In the genomic region with DNA sequence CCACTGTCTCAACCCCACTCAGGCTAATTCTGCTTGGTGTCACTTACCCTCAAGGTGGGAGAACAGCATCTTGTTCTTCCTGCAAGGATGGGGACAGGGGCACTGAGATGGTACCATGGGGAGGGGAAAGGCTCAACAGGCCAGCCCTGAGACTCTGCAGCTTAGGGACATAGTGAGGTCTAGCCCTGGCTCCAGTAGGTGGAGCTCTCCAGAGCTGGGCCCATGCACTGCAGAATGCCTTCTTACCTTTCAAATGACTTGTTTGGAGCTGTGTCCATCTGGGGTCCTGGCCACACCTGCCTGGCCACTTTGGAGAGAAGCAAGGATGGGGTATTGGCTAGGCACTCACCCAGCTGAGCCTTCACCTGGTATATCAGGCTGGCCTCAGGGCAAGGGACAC, we compare ENCODE assay signal across 17 mouse cellular contexts. TPM values are rescaled to one million over a fixed set of nuclear protein-coding genes. Genes with fewer than 3 reads are reported as not detected.
A peak's percentile ranks its signal among the peaks of the same experiment; 100 is the strongest.
DNase-seq lines count a peak whose midpoint lies in the region; ATAC-seq and TF ChIP-seq lines count a peak whose summit lies in the region.
"Had no signal": no experiment of that assay in that cellular context is flagged by ENCODE, and none has a peak within 500 bp of the region (broad histone marks: within the 10 kb centered on the region; RNA-seq: fewer than 3 reads in every experiment).

No protein-coding gene starts in this region.

- no peak overlapping the region for H3K4me2 ChIP-seq in liver, embryonic 11.5 days
- H3K4me2 ChIP-seq: heart, embryonic 13.5 days; hindbrain, embryonic 13.5 days; kidney, embryonic 15.5 days; limb, embryonic 15.5 days; midbrain, embryonic 13.5 days; neural tube, embryonic 13.5 days had no signal

- no peaks in the 10 kb centered on the region for H3K36me3 ChIP-seq in ES-Bruce4 (ENCODE audit: control insufficient read depth, insufficient read depth, low read length, poor library complexity, severe bottlenecking)
- no peaks in the 10 kb centered on the region for H3K36me3 ChIP-seq in liver, embryonic 11.5 days (ENCODE audit: control insufficient read depth, insufficient read depth, low read length)
- no peaks in the 10 kb centered on the region for H3K36me3 ChIP-seq in small intestine, adult 2 months (ENCODE audit: control insufficient read depth, insufficient read depth, low read length)
- H3K36me3 ChIP-seq: kidney, embryonic 15.5 days; limb, embryonic 15.5 days had no signal

- H3K27ac ChIP-seq in left cerebral cortex, adult 2 months: no peak overlapping the region
- H3K27ac ChIP-seq in ES-Bruce4 (ENCODE audit: insufficient read depth, low read length): no peak overlapping the region
- no peak overlapping the region for H3K27ac ChIP-seq in liver, embryonic 11.5 days (ENCODE audit: low read depth, low read length)
- peak overlapping the region; percentile 45 for H3K27ac ChIP-seq in small intestine, adult 2 months (ENCODE audit: insufficient read depth, low read depth, low read length)
- H3K27ac ChIP-seq: heart, embryonic 13.5 days; hindbrain, embryonic 13.5 days; kidney, embryonic 15.5 days; limb, embryonic 15.5 days; midbrain, embryonic 13.5 days; neural tube, embryonic 13.5 days had no signal

- no peaks in the 10 kb centered on the region for H3K9me3 ChIP-seq in ES-Bruce4 (replicated peaks; ENCODE audit: control insufficient read depth, insufficient read depth, low read length, poor library complexity, severe bottlenecking)
- H3K9me3 ChIP-seq in liver, embryonic 11.5 days (ENCODE audit: control insufficient read depth, low read length): no peaks in the 10 kb centered on the region
- H3K9me3 ChIP-seq: heart, embryonic 13.5 days; hindbrain, embryonic 13.5 days; kidney, embryonic 15.5 days; limb, embryonic 15.5 days; midbrain, embryonic 13.5 days; neural tube, embryonic 13.5 days had no signal

- H3K4me3 ChIP-seq in left cerebral cortex, adult 2 months: no peak overlapping the region
- no peak overlapping the region for H3K4me3 ChIP-seq in ES-Bruce4 (ENCODE audit: low read depth, low read length)
- H3K4me3 ChIP-seq in liver, embryonic 11.5 days (ENCODE audit: low read depth, low read length): no peak overlapping the region
- H3K4me3 ChIP-seq in small intestine, adult 2 months (ENCODE audit: low read depth, low read length): no peak overlapping the region
- H3K4me3 ChIP-seq: heart, embryonic 13.5 days; hindbrain, embryonic 13.5 days; kidney, embryonic 15.5 days; limb, embryonic 15.5 days; midbrain, embryonic 13.5 days; neural tube, embryonic 13.5 days had no signal

- peak; percentile 31 for TF ChIP-seq CTCF in left cerebral cortex, adult 2 months (IDR thresholded peaks at IDR 0.05)
- TF ChIP-seq CTCF in ES-Bruce4 (IDR thresholded peaks at IDR 0.05; ENCODE audit: low read depth, low read length): peak; percentile 61
- TF ChIP-seq CTCF in small intestine, adult 2 months (IDR thresholded peaks at IDR 0.05; ENCODE audit: extremely low read depth, insufficient read length, insufficient replicate concordance, low read depth, low read length): no peak

- H3K4me1 ChIP-seq in ES-Bruce4 (ENCODE audit: control insufficient read depth, insufficient read depth, low read length): no peaks in the 10 kb centered on the region
- no peaks in the 10 kb centered on the region for H3K4me1 ChIP-seq in liver, embryonic 11.5 days (replicated peaks; ENCODE audit: control insufficient read depth, insufficient read depth, low read length)
- peaks cover 4% of the 10 kb centered on the region for H3K4me1 ChIP-seq in small intestine, adult 2 months (ENCODE audit: control insufficient read depth, insufficient read depth, insufficient read length, low read length)
- H3K4me1 ChIP-seq: heart, embryonic 13.5 days; hindbrain, embryonic 13.5 days; kidney, embryonic 15.5 days; midbrain, embryonic 13.5 days; neural tube, embryonic 13.5 days had no signal

- intact Hi-C loops in left cerebral cortex, adult 2 months (cut with DNase I): no loop called here

- TF ChIP-seq EP300 in ES-Bruce4 (IDR thresholded peaks at IDR 0.05; ENCODE audit: insufficient read depth, low read depth, low read length): no peak

- no peak for DNase-seq in left cerebral cortex, adult 2 months (ENCODE audit: extremely low spot score in 1 of 2, low spot score in 2 of 2)
- DNase-seq in left cerebral cortex, adult 9 months (ENCODE audit: low spot score in 2 of 2): no peak
- no peak for DNase-seq in liver, embryonic 11.5 days (ENCODE audit: low spot score)
- DNase-seq in neural tube, embryonic 10.5 days (ENCODE audit: extremely low spot score, low spot score): no peak
- DNase-seq in left cerebral cortex, adult 11 months (ENCODE audit: low spot score): no peak
- DNase-seq: adrenal gland, adult 8-10 months; gastrocnemius, postnatal 36 days; layer of hippocampus, postnatal 36 days had no signal

- TF ChIP-seq POLR2A in ES-Bruce4 (IDR thresholded peaks at IDR 0.05; ENCODE audit: insufficient read depth, low read length): no peak
- no peak for TF ChIP-seq POLR2A in small intestine, adult 2 months (IDR thresholded peaks at IDR 0.05; ENCODE audit: low read depth, low read length)

- no peak overlapping the region for H3K9ac ChIP-seq in ES-Bruce4 (ENCODE audit: low read depth, poor library complexity, severe bottlenecking)
- H3K9ac ChIP-seq in liver, embryonic 11.5 days (ENCODE audit: low read depth, low read length): no peak overlapping the region
- H3K9ac ChIP-seq: heart, embryonic 13.5 days; hindbrain, embryonic 13.5 days; kidney, embryonic 15.5 days; limb, embryonic 15.5 days; midbrain, embryonic 13.5 days; neural tube, embryonic 13.5 days had no signal

- 0 out of 2 replicates have a peak, but pooled peaks have one; percentile 18 for ATAC-seq in liver, embryonic 11.5 days (replicated peaks; ENCODE audit: low FRiP score)
- ATAC-seq in monocyte, adult 5-6 weeks (replicated peaks; ENCODE audit: insufficient number of reproducible peaks, low FRiP score, low TSS enrichment, poor library complexity, severe bottlenecking): no peak
- ATAC-seq: midbrain, embryonic 13.5 days had no signal

- no peaks in the 10 kb centered on the region for H3K27me3 ChIP-seq in ES-Bruce4 (ENCODE audit: control insufficient read depth, insufficient read depth, low read length, poor library complexity, severe bottlenecking)
- no peaks in the 10 kb centered on the region for H3K27me3 ChIP-seq in liver, embryonic 11.5 days (replicated peaks; ENCODE audit: control insufficient read depth, insufficient read depth, low read length)
- no peaks in the 10 kb centered on the region for H3K27me3 ChIP-seq in small intestine, adult 2 months (ENCODE audit: control insufficient read depth, insufficient read depth, low read length)
- H3K27me3 ChIP-seq: heart, embryonic 13.5 days; hindbrain, embryonic 13.5 days; kidney, embryonic 15.5 days; limb, embryonic 15.5 days; midbrain, embryonic 13.5 days; neural tube, embryonic 13.5 days had no signal

RNA-seq across cellular contexts. Expression of gene Lat2, which starts 8.5 kb away (rescaled TPM):
- total RNA-seq in left cerebral cortex, adult 2 months (2021): 1 to 10 TPM; 3.4 to 3.9 TPM
- 2.2 and 2.6 TPM in 2 replicates for polyA plus RNA-seq in ES-Bruce4 (2011; ENCODE audit: insufficient read depth, insufficient read length, low read depth, missing spikeins)
- 2.0 and 2.1 TPM in 2 replicates for polyA plus RNA-seq in liver, embryonic 11.5 days (2014; fragmentation: Nextera tagmentation; extraction: Ambion mirVana)
- 4.0 and 6.9 TPM in 2 replicates for polyA plus RNA-seq in small intestine, adult 2 months (2012; rRNA removed)
- 191 to 217 TPM (median 196 TPM) in 3 replicates for total RNA-seq in monocyte, adult 5-6 weeks (2017)

RNA-seq across cellular contexts. Expression of gene Rfc2, which starts 25.1 kb away (rescaled TPM):
- 10 to 100 TPM; 60.0 to 64.2 TPM for total RNA-seq in left cerebral cortex, adult 2 months (2021)
- 121 and 122 TPM in 2 replicates for polyA plus RNA-seq in ES-Bruce4 (2011; ENCODE audit: insufficient read depth, insufficient read length, low read depth, missing spikeins)
- 363 and 374 TPM in 2 replicates for polyA plus RNA-seq in liver, embryonic 11.5 days (2014; fragmentation: Nextera tagmentation; extraction: Ambion mirVana)
- polyA plus RNA-seq in small intestine, adult 2 months (2012; rRNA removed): 15.1 and 35.4 TPM in 2 replicates
- 50.7 to 69.7 TPM (median 58.7 TPM) in 3 replicates for total RNA-seq in monocyte, adult 5-6 weeks (2017)

RNA-seq across cellular contexts. Expression of gene Eif4h, which starts 33.0 kb away (rescaled TPM):
- total RNA-seq in left cerebral cortex, adult 2 months (2021): 100 to 1,000 TPM; 319 to 322 TPM
- 304 and 309 TPM in 2 replicates for polyA plus RNA-seq in ES-Bruce4 (2011; ENCODE audit: insufficient read depth, insufficient read length, low read depth, missing spikeins)
- polyA plus RNA-seq in liver, embryonic 11.5 days (2014; fragmentation: Nextera tagmentation; extraction: Ambion mirVana): 401 and 428 TPM in 2 replicates
- 99.4 and 256 TPM in 2 replicates for polyA plus RNA-seq in small intestine, adult 2 months (2012; rRNA removed)
- total RNA-seq in monocyte, adult 5-6 weeks (2017): 260 to 269 TPM (median 265 TPM) in 3 replicates

RNA-seq across cellular contexts. Expression of gene Syna, which starts 46.3 kb away (rescaled TPM):
- total RNA-seq in left cerebral cortex, adult 2 months (2021): under 1 TPM; 0.21 to 0.34 TPM
- polyA plus RNA-seq in ES-Bruce4 (2011; ENCODE audit: insufficient read depth, insufficient read length, low read depth, missing spikeins): 0.33 and 0.69 TPM in 2 replicates
- not detected in 2 replicates for polyA plus RNA-seq in liver, embryonic 11.5 days (2014; fragmentation: Nextera tagmentation; extraction: Ambion mirVana)
- polyA plus RNA-seq in small intestine, adult 2 months (2012; rRNA removed): 1.6 and 3.1 TPM in 2 replicates
- total RNA-seq in monocyte, adult 5-6 weeks (2017): not detected in 3 replicates
- total RNA-seq: adrenal gland, adult 8-10 months; gastrocnemius, postnatal 36 days had no signal
- polyA plus RNA-seq: heart, embryonic 13.5 days had no signal

RNA-seq across cellular contexts. Expression of gene Clip2, which starts 54.1 kb away (rescaled TPM):
- 100 to 1,000 TPM; 116 to 123 TPM for total RNA-seq in left cerebral cortex, adult 2 months (2021)
- polyA plus RNA-seq in ES-Bruce4 (2011; ENCODE audit: insufficient read depth, insufficient read length, low read depth, missing spikeins): 5.4 and 5.6 TPM in 2 replicates
- 1.4 and 1.7 TPM in 2 replicates for polyA plus RNA-seq in liver, embryonic 11.5 days (2014; fragmentation: Nextera tagmentation; extraction: Ambion mirVana)
- polyA plus RNA-seq in small intestine, adult 2 months (2012; rRNA removed): 24.0 and 43.4 TPM in 2 replicates
- total RNA-seq in monocyte, adult 5-6 weeks (2017): 18.2 to 30.1 TPM (median 20.4 TPM) in 3 replicates
